Mouse (Mus musculus): ENCODE results near the gene Tcf12.

GRCm38 (mm10) chr9:72099945-72100685 is 11.6 kb downstream of the Tcf12 start:
- TF ChIP-seq CTCF (IDR thresholded peaks at IDR 0.05; ENCODE audit: low read depth) (no peak), EP300 (IDR thresholded peaks at IDR 0.05; ENCODE audit: low read depth) (no peak)
